Mouse (Mus musculus) forebrain, embryonic 11.5 days (tissue): ENCODE results near the gene Hoxd1. TPM values are rescaled to one million over a fixed set of nuclear protein-coding genes. Genes with fewer than 3 reads are reported as not detected.

ENCODE experiments used
- ATAC-seq: fragments of 200-750 bp; cut with Nextera tagmentation; replicated peaks from 2 replicates; pipeline ENCODE4 v1.8.0; 2017; ENCODE audit warnings: moderate TSS enrichment; ENCODE audit not compliant: low FRiP score
- DNase-seq: peaks from one replicate; pipeline ENCODE4 v3.0.0-alpha.2; 2017; ENCODE audit warnings: low spot score
- H3K27ac ChIP-seq: fragments of 300-500 bp; sonication (generic); 2 replicates; pipeline ENCODE4 v1.5.1; 2014; ENCODE audit warnings: low read depth, low read length
- H3K27me3 ChIP-seq: fragments of 300-500 bp; sonication (generic); 2 replicates; pipeline ENCODE4 v1.6.1; 2014; ENCODE audit warnings: mild to moderate bottlenecking, low read length, mixed read lengths; ENCODE audit not compliant: control insufficient read depth, insufficient read depth
- H3K36me3 ChIP-seq: fragments of 300-500 bp; sonication (generic); 2 replicates; pipeline ENCODE4 v1.6.1; 2014; ENCODE audit warnings: mild to moderate bottlenecking, low read length, moderate library complexity, mixed read lengths; ENCODE audit not compliant: control insufficient read depth, insufficient read depth
- H3K4me1 ChIP-seq: fragments of 300-500 bp; sonication (generic); replicated peaks from 2 replicates; pipeline ENCODE4 v1.6.1; 2014; ENCODE audit warnings: low read length, mixed read lengths; ENCODE audit not compliant: control insufficient read depth, insufficient read depth
- H3K4me2 ChIP-seq: fragments of 300-500 bp; sonication (generic); 2 replicates; pipeline ENCODE4 v1.6.1; 2014; ENCODE audit warnings: low read depth, mild to moderate bottlenecking, low read length, moderate library complexity, mixed read lengths; ENCODE audit not compliant: severe bottlenecking
- H3K4me3 ChIP-seq: fragments of 300-500 bp; sonication (generic); 2 replicates; pipeline ENCODE4 v1.5.1; 2014; ENCODE audit warnings: low read depth, low read length
- H3K9ac ChIP-seq: fragments of 300-500 bp; sonication (generic); 2 replicates; pipeline ENCODE4 v1.6.1; 2014; ENCODE audit warnings: low read length
- H3K9me3 ChIP-seq: fragments of 300-500 bp; sonication (generic); 2 replicates; pipeline ENCODE4 v1.6.1; 2016; ENCODE audit warnings: low read length, mixed read lengths; ENCODE audit not compliant: control insufficient read depth
- WGBS: fragments of 180-500 bp; shearing (Covaris S2); extraction: QIAGEN DNeasy Blood & Tissue Kit; methylation state at CpG from one replicate; pipeline ENCODE4 v1.1.7; 2014; 5-methylcytosine and 5-hydroxymethylcytosine counted together
- polyA plus RNA-seq: library from polyadenylated mRNA; unstranded; fragments of >200 nt; fragmentation: Nextera tagmentation; extraction: Ambion mirVana; gene quantifications from 2 replicates; pipeline ENCODE4 v1.2.1, GENCODE M21; 2014

Hoxd1 gene
- polyA plus RNA-seq, 1 experiment from 2014 or later = not detected

DNA sequence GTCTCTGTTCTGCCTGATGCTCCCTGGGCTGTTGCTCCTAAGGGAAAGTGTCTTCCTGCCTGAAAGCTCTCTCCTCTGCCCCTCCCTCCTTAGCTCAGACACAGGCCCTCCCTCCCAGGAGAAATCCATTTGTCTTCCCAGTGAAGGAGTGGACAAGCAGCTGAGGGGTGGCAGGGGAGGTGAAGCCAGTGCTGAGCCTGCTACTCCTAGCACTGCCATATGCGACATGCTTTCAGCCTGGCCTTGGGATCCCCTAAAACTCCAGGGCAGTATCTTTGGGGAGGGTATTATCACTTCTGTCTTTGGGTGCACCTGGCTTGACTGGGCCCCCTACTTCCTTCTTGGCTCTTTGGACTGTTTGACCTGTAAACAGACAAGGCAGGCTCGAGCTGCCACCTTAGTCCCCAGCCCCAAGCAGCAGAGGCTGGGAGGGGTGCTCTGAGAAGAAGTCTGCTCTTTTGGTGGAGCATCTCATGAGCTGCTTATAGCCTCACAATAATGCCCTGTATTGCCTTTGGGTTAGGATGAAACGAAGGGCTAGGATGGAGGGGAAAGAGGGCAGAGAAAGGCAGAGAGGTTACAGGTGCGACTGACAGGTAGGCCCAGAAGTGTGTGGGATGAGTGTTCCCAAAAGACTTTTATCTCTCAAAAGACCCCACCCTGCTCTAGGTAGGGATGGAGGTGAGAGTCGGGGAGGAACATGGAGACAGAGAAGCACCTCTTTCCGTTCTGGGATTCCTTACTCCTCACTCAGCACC lies 17.1 kb upstream of the Hoxd1 start:
- no peak for ATAC-seq
- peaks cover 8% of the 10 kb centered on the region for H3K4me1 ChIP-seq
- 3% methylated on average over 6 of the region's 6 CpGs for WGBS
- no peaks in the 10 kb centered on the region for H3K9me3 ChIP-seq
- H3K4me2 ChIP-seq = no peak overlapping the region
- H3K27ac ChIP-seq = no peak overlapping the region
- no peak for DNase-seq
- no peak overlapping the region for H3K9ac ChIP-seq
- H3K27me3 ChIP-seq = peaks cover 96% of the 10 kb centered on the region
- H3K36me3 ChIP-seq = no peaks in the 10 kb centered on the region
- no peak overlapping the region for H3K4me3 ChIP-seq

DNA sequence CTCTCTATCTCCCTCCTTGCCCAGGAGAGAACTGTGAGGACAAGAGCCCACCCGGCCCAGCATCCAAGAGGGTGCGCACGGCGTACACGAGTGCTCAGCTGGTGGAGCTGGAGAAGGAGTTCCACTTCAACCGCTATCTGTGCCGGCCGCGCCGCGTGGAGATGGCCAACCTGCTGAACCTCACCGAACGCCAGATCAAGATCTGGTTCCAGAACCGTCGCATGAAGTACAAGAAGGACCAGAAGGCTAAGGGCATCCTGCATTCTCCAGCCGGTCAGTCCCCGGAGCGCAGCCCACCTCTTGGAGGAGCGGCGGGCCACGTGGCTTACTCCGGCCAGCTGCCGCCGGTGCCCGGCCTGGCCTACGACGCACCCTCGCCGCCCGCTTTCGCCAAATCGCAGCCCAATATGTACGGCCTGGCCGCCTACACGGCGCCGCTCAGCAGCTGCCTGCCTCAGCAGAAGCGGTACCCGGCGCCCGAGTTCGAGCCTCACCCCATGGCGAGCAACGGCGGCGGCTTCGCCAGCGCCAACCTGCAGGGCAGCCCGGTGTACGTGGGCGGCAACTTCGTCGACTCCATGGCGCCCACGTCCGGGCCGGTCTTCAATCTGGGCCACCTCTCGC lies 16.4 kb upstream of the Hoxd1 start:
- Histone ChIP-seq H3K4me3 (no peak overlapping the region), H3K27ac (no peak overlapping the region), H3K9me3 (no peaks in the 10 kb centered on the region), H3K27me3 (peaks cover 96% of the 10 kb centered on the region), H3K4me2 (no peak overlapping the region), H3K36me3 (no peaks in the 10 kb centered on the region), H3K4me1 (peaks cover 8% of the 10 kb centered on the region), H3K9ac (no peak overlapping the region)
- under 1% methylated on average over 49 of the region's 58 CpGs for WGBS
- 0 out of 2 replicates have a peak, but pooled peaks have one; percentile 23 for ATAC-seq
- DNase-seq = peak; percentile 63

DNA sequence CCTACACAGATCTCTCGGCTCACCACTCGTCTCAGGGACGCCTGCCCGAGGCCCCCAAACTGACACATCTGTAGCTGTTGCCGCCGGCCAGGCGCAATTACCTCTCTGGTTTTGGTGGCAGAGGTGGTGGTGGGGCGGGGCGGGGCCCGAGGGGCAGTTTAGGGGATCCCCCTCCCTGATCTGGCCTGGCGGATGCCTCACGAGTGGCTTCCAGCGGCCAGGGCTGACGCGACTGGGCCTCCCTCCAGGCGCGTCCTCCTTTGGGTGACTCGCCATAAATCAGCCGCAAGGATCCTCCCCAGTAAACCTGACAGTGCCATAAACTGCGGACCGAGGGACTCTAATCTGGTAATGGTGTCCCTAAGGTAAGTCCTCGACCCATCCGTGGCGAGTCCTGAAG lies 15.8 kb upstream of the Hoxd1 start:
- no peak overlapping the region for H3K4me3 ChIP-seq
- no peak overlapping the region for H3K27ac ChIP-seq
- DNase-seq = peak; percentile 61
- H3K4me1 ChIP-seq = peaks cover 8% of the 10 kb centered on the region
- 1% methylated on average over 24 of the region's 24 CpGs for WGBS
- no peak overlapping the region for H3K9ac ChIP-seq
- H3K9me3 ChIP-seq = no peaks in the 10 kb centered on the region
- no peaks in the 10 kb centered on the region for H3K36me3 ChIP-seq
- H3K4me2 ChIP-seq = no peak overlapping the region
- peaks cover 96% of the 10 kb centered on the region for H3K27me3 ChIP-seq
- ATAC-seq = no peak

DNA sequence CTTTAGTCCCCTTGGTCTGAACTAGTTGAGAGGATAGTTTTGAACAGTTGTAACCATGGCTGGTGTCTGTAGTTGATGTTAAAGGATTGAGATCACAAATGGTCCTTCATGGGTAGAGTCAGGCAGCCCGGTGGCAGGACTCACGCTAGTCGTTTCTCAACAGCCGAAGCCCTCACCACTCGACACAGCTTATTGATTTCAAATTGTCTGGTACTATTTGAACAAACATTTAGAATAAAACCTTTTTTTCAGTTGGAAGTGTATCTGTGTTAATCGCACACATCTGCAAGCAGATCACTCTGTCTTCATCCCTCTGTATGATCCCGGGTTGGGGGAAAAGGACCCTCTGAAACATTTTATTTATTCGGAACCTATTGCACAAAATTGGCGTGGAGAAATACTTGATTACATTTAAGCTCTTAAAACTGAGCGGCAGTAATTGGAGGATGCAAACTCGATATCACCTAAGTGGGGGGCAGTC lies 15.1 kb upstream of the Hoxd1 start:
- Histone ChIP-seq H3K27ac (no peak overlapping the region), H3K9ac (no peak overlapping the region), H3K36me3 (no peaks in the 10 kb centered on the region), H3K4me3 (no peak overlapping the region), H3K9me3 (no peaks in the 10 kb centered on the region), H3K27me3 (peaks cover 96% of the 10 kb centered on the region), H3K4me2 (no peak overlapping the region), H3K4me1 (peaks cover 12% of the 10 kb centered on the region)
- DNase-seq (no peak), ATAC-seq (no peak)
- WGBS = 4% methylated on average over 11 of the region's 11 CpGs

GRCm38 (mm10) chr2:74748436-74748995 lies 14.3 kb upstream of the Hoxd1 start:
- WGBS = 3% methylated on average over 9 of the region's 9 CpGs
- Histone ChIP-seq H3K27ac (no peak overlapping the region), H3K36me3 (no peaks in the 10 kb centered on the region), H3K9ac (no peak overlapping the region), H3K4me1 (peaks cover 17% of the 10 kb centered on the region), H3K27me3 (peaks cover 98% of the 10 kb centered on the region), H3K4me3 (no peak overlapping the region), H3K4me2 (no peak overlapping the region), H3K9me3 (no peaks in the 10 kb centered on the region)
- ATAC-seq (no peak), DNase-seq (no peak)

- DNase-seq = peak; percentile 82
- H3K36me3 ChIP-seq = no peaks in the 10 kb centered on the region
- peak; percentile 73 for ATAC-seq
- no peak overlapping the region for H3K9ac ChIP-seq
- H3K4me1 ChIP-seq = peaks cover 17% of the 10 kb centered on the region
- peaks cover 98% of the 10 kb centered on the region for H3K27me3 ChIP-seq
- peak overlapping the region; percentile 22 for H3K4me3 ChIP-seq
- under 1% methylated on average over 47 of the region's 47 CpGs for WGBS
- peak overlapping the region; percentile 50 for H3K4me2 ChIP-seq
- H3K27ac ChIP-seq = no peak overlapping the region
- H3K9me3 ChIP-seq = no peaks in the 10 kb centered on the region
Observed at GRCm38 (mm10) chr2:74749337-74750121, 13.3 kb upstream of the Hoxd1 start.

DNA sequence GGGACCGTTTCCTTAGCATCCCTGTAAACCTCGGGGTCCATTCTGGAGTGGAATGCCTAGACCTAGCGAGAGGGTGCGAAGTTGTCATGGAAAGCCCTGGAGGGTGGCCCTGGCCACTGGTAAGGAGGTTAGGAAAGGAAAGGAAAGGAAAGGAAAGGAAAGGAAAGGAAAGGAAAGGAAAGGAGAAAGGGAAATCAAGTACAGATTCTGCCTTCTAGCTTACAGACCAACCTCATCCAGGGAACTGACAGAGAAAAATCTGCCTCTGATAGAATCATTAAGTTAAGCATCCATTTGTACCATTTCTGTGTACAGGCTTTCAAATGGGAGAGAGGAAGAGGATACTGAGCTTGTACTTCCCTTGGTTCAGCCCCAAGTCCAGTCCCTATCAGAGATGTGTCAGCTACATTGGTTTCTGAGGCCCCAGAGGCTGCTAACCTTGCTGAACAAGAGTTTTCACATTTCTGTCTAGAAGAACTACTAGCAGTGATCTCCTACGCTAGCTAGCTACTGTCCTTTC lies 12.0 kb upstream of the Hoxd1 start:
- DNase-seq = no peak
- H3K4me3 ChIP-seq = no peak overlapping the region
- ATAC-seq = no peak

DNA sequence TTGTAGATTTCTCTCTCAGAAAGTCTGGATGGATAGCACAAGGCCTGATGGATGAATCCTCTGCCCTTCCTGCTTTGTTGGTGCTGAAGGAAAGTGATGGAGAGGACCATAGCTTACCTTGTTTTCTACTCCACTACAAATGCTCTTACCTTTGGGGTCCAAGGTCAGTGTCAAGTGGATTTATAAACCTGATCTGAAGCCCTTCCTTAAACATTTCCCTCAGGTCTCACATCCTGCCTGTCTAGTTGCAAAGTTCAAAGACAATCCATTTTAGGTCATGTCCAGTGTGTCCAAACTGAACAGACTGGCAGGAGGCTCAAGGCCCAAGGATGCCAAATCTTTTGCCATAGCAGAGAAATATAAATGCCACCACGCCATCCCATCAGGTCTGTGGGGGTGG lies 10.9 kb upstream of the Hoxd1 start:
- H3K27me3 ChIP-seq = peaks cover 92% of the 10 kb centered on the region
- WGBS = 55% methylated on average over 1 of the region's 1 CpGs
- H3K27ac ChIP-seq = no peak overlapping the region
- ATAC-seq (no peak), DNase-seq (no peak)
- H3K4me3 ChIP-seq = no peak overlapping the region
- H3K9ac ChIP-seq = no peak overlapping the region
- no peaks in the 10 kb centered on the region for H3K9me3 ChIP-seq
- H3K4me2 ChIP-seq = no peak overlapping the region
- no peaks in the 10 kb centered on the region for H3K36me3 ChIP-seq
- H3K4me1 ChIP-seq = peaks cover 17% of the 10 kb centered on the region

More for the DNA sequence above, 12.0 kb upstream of the Hoxd1 start:
- Histone ChIP-seq H3K4me2 (no peak overlapping the region), H3K27ac (no peak overlapping the region), H3K4me1 (peaks cover 17% of the 10 kb centered on the region), H3K36me3 (no peaks in the 10 kb centered on the region), H3K9me3 (no peaks in the 10 kb centered on the region), H3K9ac (no peak overlapping the region), H3K27me3 (peaks cover 95% of the 10 kb centered on the region)
- 8% methylated on average over 5 of the region's 5 CpGs for WGBS
